Mouse (Mus musculus): ENCODE measurements around the gene Gm14325. TPM values are rescaled to one million over a fixed set of nuclear protein-coding genes. Genes with fewer than 3 reads are reported as not detected.
"Not testable (repeated sequence)": the region's sequence is repeated elsewhere in the genome, so short reads cannot be mapped to it uniquely, and the experiment has no call there.

The Gm14325 gene
- polyA plus RNA-seq (2015; fragmentation: Nextera tagmentation; extraction: Ambion mirVana): 7.6 and 8.5 TPM in 2 replicates

DNA sequence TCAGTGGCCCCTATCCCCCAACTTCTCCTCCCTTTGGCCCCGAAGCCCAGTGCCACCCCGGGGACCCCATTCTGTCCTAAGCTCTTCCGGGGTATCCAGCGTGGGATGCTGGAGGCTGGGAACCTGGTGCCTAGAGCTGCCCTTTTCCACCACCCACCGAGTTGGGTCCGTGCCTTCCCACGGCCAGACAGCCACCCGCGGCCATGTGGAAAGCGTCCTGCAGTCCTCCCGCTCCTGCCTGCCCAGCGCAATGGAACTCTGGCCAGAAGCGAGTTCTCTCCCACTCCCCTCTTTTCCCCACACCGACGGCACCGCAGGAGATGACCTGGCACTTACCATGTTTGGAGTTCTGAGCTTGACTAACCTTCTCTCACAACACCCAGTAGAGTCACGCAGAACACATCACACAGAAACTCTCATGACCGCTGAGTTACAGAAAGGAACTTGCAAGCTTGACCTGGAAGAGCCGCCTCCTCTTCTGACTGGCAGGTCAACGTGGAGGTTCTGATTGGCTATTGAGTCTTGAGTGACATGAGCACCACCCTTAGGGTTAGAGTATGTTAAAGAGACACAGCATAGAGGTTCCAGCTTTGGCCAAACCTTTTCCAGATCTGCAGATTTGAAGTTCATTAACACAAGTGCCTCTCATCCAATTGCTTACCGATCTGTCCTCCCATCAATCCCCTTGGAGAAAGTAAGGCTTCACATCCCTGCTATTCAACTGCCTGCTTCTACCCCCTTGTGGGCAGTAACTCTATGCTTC lies at the start of gene Gm14325:
Gene Gm14325 (minus strand): TSS at position 436 of the 763 bp plus-strand sequence.
- not testable (repeated sequence) for H3K9ac ChIP-seq (ENCODE audit: low read depth, low read length); H3K9me3 ChIP-seq (replicated peaks; ENCODE audit: control insufficient read depth, low read length); H3K4me1 ChIP-seq (ENCODE audit: control insufficient read depth, low read depth, low read length); H3K27me3 ChIP-seq (ENCODE audit: control insufficient read depth, insufficient read depth, low read depth, low read length); H3K27ac ChIP-seq (ENCODE audit: low read length); ATAC-seq (ENCODE audit: low read depth); H3K4me2 ChIP-seq (ENCODE audit: low read depth, low read length); H3K36me3 ChIP-seq (ENCODE audit: control insufficient read depth, insufficient read depth)
- H3K4me3 ChIP-seq (ENCODE audit: low read depth, low read length): peak within 1 kb of the TSS; percentile 47
- WGBS (ENCODE audit: insufficient replicate concordance): under 1% methylated on average over 15 of the region's 21 CpGs

DNA sequence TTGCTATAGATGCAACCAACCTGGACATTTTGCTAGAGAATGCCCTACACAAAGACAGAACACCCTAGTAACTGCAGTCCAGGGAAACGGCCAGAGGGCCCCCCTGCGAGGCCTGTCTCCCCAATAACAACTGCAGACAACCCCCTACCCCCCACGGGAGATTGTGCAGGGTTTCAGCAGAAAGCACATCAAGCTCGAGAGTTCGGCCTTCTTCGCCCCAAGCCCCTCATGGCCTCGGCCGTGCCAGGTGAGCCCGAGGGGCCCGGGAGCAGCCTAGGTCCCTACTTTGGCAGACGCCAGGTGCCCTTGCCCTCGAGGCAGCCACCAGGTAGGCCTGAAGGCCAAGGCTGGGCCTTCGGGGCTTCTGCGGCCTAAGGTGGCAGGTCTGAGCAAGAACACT lies 47.6 kb upstream of the Gm14325 start:
- H3K4me2 ChIP-seq (ENCODE audit: low read depth, low read length); ATAC-seq (ENCODE audit: low read depth); H3K36me3 ChIP-seq (ENCODE audit: control insufficient read depth, insufficient read depth); H3K27ac ChIP-seq (ENCODE audit: low read length); H3K4me1 ChIP-seq (ENCODE audit: control insufficient read depth, low read depth, low read length); H3K4me3 ChIP-seq (ENCODE audit: low read depth, low read length); H3K9ac ChIP-seq (ENCODE audit: low read depth, low read length); H3K27me3 ChIP-seq (ENCODE audit: control insufficient read depth, insufficient read depth, low read depth, low read length); H3K9me3 ChIP-seq (replicated peaks; ENCODE audit: control insufficient read depth, low read length): not testable (repeated sequence)
- WGBS (ENCODE audit: insufficient replicate concordance): 72% methylated on average over 12 of the region's 14 CpGs

DNA sequence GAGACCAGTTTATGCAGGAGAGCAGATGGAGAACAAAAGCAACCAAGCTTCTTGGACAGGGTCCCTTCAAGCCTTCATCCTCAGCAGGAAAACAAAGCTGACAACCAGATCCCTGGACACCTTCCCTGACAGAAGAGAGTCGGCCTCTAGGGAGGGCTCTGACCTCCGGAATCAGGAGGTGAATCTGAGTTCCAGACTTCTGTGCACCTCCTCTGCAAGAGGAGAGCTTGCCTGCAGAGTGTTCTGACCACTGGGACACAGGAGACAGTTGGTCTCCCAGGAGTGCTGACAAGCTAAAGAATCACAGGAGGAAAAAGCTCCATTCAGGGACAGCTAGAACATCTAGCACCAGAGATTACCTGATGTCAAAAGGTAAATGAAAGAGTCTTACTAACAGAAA lies 22.1 kb upstream of the Gm14325 start:
- not testable (repeated sequence) for H3K27ac ChIP-seq (ENCODE audit: low read length); H3K4me3 ChIP-seq (ENCODE audit: low read depth, low read length); H3K9me3 ChIP-seq (replicated peaks; ENCODE audit: control insufficient read depth, low read length); ATAC-seq (ENCODE audit: low read depth); H3K27me3 ChIP-seq (ENCODE audit: control insufficient read depth, insufficient read depth, low read depth, low read length); H3K4me2 ChIP-seq (ENCODE audit: low read depth, low read length); H3K4me1 ChIP-seq (ENCODE audit: control insufficient read depth, low read depth, low read length); H3K9ac ChIP-seq (ENCODE audit: low read depth, low read length); H3K36me3 ChIP-seq (ENCODE audit: control insufficient read depth, insufficient read depth)
- 53% methylated on average over 2 of the region's 2 CpGs for WGBS (ENCODE audit: insufficient replicate concordance)

DNA sequence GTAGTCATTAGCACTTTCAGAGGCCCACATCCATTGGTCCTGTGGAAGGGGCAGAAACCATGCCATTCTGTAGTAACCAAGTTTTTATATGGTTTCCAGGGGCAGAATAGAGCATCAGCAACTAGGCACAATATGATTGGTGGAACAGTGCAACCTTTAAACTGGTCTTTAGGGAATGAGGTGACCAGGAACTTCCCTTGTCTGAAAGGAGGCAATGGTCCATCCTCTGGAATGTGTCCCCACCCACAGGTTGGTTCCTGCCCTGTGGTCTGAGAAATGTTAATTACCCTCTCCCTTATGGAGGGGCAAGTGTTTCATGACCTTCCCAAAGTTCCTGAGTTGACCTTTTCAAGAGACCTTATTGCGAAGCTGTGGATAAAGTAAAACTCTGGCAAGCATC lies 3.5 kb upstream of the Gm14325 start:
- H3K27ac ChIP-seq (ENCODE audit: low read length); H3K4me2 ChIP-seq (ENCODE audit: low read depth, low read length); H3K4me3 ChIP-seq (ENCODE audit: low read depth, low read length); H3K4me1 ChIP-seq (ENCODE audit: control insufficient read depth, low read depth, low read length); H3K27me3 ChIP-seq (ENCODE audit: control insufficient read depth, insufficient read depth, low read depth, low read length); ATAC-seq (ENCODE audit: low read depth); H3K9ac ChIP-seq (ENCODE audit: low read depth, low read length); H3K36me3 ChIP-seq (ENCODE audit: control insufficient read depth, insufficient read depth); H3K9me3 ChIP-seq (replicated peaks; ENCODE audit: control insufficient read depth, low read length): not testable (repeated sequence)
- 65% methylated on average over 1 of the region's 1 CpGs for WGBS (ENCODE audit: insufficient replicate concordance)

DNA sequence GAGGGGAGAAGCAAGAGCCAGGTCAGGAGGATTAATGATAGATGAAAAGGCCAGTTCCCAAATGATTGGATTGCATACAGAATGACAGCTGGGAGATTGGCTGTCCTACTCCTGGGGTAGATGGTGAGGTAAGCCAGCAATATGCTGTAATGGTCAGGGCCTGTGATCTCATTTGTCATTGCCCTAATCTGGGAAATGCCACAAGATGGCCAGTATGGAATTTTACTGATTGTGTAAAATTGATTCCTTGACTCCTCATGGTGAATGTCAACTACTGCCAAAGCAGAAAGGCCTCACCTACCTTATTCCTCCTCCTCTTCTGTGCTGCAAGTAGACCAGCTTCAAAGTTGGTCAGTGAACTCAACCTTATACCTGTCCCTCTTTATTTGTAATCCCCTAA lies 3.4 kb downstream of the Gm14325 start:
- not testable (repeated sequence) for H3K27me3 ChIP-seq (ENCODE audit: control insufficient read depth, insufficient read depth, low read depth, low read length); H3K27ac ChIP-seq (ENCODE audit: low read length); H3K9me3 ChIP-seq (replicated peaks; ENCODE audit: control insufficient read depth, low read length); H3K9ac ChIP-seq (ENCODE audit: low read depth, low read length); H3K36me3 ChIP-seq (ENCODE audit: control insufficient read depth, insufficient read depth); H3K4me3 ChIP-seq (ENCODE audit: low read depth, low read length); ATAC-seq (ENCODE audit: low read depth); H3K4me2 ChIP-seq (ENCODE audit: low read depth, low read length); H3K4me1 ChIP-seq (ENCODE audit: control insufficient read depth, low read depth, low read length)

DNA sequence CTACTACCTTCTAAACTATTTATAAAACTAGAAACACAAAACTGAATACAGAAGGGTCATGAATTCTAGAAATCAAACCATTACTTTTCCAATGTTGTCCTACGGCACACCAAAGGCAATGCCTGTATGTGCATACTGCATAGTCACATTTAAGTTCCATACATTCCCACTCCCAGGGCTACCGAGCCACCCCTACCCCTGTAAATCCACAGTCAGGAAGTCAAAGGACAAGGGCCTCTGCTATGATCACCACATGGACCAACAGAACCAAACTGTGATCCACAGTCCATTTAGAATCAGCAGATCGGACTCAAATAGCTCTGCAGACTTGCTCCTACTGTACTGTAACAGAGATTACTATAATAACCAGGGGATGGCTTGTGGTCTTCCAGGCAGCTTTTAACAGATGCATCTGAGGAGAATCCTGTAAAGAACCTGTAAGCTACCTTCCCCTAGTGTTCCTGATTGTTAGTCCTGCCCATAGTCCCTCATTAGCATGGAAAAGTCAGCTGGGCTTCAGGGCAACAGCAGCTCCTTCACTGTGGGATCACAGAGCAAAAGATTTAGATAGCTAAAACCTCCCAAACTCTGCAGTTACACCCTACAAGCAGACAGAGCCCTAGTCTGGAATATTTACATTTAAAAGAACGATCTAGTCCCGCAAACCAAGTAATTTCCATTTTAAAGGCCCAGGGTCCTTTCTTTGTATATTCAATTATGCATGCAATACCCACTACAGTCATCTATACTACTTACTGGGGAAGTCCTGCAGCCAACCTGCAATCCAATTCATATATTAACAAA lies 4.2 kb downstream of the Gm14325 start:
- not testable (repeated sequence) for H3K4me3 ChIP-seq (ENCODE audit: low read depth, low read length); H3K9ac ChIP-seq (ENCODE audit: low read depth, low read length); H3K36me3 ChIP-seq (ENCODE audit: control insufficient read depth, insufficient read depth); H3K27me3 ChIP-seq (ENCODE audit: control insufficient read depth, insufficient read depth, low read depth, low read length); H3K27ac ChIP-seq (ENCODE audit: low read length); H3K9me3 ChIP-seq (replicated peaks; ENCODE audit: control insufficient read depth, low read length); ATAC-seq (ENCODE audit: low read depth); H3K4me2 ChIP-seq (ENCODE audit: low read depth, low read length); H3K4me1 ChIP-seq (ENCODE audit: control insufficient read depth, low read depth, low read length)
- WGBS (ENCODE audit: insufficient replicate concordance): 75% methylated on average over 5 of the region's 5 CpGs

DNA sequence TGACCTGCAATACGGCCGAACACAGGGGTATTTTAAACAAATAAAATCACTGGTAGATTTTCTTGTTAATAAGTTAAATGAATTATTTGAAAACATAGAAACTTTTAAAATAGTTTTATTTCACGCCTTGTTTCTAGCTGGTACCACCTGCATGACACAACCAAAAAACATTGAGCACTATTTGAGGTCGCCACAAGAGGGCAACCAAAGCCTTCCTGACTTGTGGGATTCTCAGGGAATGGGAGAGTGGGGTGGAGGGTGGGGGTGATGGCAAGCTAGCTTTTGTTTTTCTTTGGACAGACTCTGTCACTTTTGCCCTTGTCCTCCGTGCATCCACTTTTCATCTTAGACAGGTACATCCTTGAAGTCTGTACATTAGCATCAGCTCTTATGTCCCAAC lies 18.2 kb downstream of the Gm14325 start:
- not testable (repeated sequence) for H3K4me2 ChIP-seq (ENCODE audit: low read depth, low read length); H3K36me3 ChIP-seq (ENCODE audit: control insufficient read depth, insufficient read depth); H3K4me1 ChIP-seq (ENCODE audit: control insufficient read depth, low read depth, low read length); H3K27me3 ChIP-seq (ENCODE audit: control insufficient read depth, insufficient read depth, low read depth, low read length); H3K9ac ChIP-seq (ENCODE audit: low read depth, low read length); H3K27ac ChIP-seq (ENCODE audit: low read length); ATAC-seq (ENCODE audit: low read depth); H3K4me3 ChIP-seq (ENCODE audit: low read depth, low read length); H3K9me3 ChIP-seq (replicated peaks; ENCODE audit: control insufficient read depth, low read length)
- WGBS (ENCODE audit: insufficient replicate concordance): 40% methylated on average over 1 of the region's 5 CpGs

DNA sequence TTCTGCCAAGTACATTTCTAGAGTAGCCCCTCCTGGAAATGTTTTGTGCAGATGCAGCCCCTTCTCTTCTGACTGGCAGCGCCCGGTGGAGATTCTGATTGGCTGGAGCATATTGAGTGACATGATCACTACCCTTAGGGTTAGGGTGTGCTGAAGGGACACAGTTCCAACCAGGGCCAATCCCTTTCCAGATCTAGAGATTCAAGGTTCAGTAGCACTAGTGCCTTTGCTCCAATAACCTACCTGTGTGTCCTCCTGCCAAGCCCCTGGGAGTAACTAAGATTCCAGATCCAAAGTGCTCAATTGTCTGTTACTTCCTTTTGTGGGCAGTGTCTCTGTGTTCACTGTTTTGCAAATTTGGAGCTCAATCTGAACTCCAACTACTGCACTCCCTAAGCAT lies 34.0 kb downstream of the Gm14325 start:
- not testable (repeated sequence) for H3K4me3 ChIP-seq (ENCODE audit: low read depth, low read length); H3K9ac ChIP-seq (ENCODE audit: low read depth, low read length); H3K4me2 ChIP-seq (ENCODE audit: low read depth, low read length); H3K27me3 ChIP-seq (ENCODE audit: control insufficient read depth, insufficient read depth, low read depth, low read length); H3K27ac ChIP-seq (ENCODE audit: low read length); H3K4me1 ChIP-seq (ENCODE audit: control insufficient read depth, low read depth, low read length); H3K9me3 ChIP-seq (replicated peaks; ENCODE audit: control insufficient read depth, low read length); H3K36me3 ChIP-seq (ENCODE audit: control insufficient read depth, insufficient read depth); ATAC-seq (ENCODE audit: low read depth)
- WGBS (ENCODE audit: insufficient replicate concordance): no CpG with 5 or more reads among the region's 2 CpGs

DNA sequence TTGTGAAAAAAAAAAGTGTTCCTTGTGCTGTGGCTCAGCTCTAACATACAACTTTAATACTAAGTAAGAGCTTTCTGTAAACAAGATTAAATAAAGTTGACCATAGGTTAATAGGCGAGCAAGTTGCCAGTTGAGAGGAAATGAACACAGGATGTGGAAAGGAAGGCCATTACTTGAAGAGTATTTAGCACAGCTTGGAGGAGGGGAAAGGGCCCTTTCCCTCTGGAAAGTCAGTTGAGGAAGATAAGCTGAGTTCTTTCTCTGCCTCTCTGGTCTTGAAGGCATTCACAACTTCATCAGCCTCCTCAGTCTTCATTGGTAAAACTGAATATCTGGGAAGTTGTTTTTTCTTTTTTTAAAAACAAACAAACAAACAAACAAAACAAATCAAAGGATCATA lies 52.8 kb downstream of the Gm14325 start:
- not testable (repeated sequence) for H3K4me3 ChIP-seq (ENCODE audit: low read depth, low read length); H3K27ac ChIP-seq (ENCODE audit: low read length); H3K9ac ChIP-seq (ENCODE audit: low read depth, low read length); H3K27me3 ChIP-seq (ENCODE audit: control insufficient read depth, insufficient read depth, low read depth, low read length); ATAC-seq (ENCODE audit: low read depth); H3K4me1 ChIP-seq (ENCODE audit: control insufficient read depth, low read depth, low read length); H3K36me3 ChIP-seq (ENCODE audit: control insufficient read depth, insufficient read depth); H3K4me2 ChIP-seq (ENCODE audit: low read depth, low read length); H3K9me3 ChIP-seq (replicated peaks; ENCODE audit: control insufficient read depth, low read length)
- WGBS (ENCODE audit: insufficient replicate concordance): 17% methylated on average over 1 of the region's 1 CpGs
